Mouse (Mus musculus) embryonic stem cell, embryonic (primary cell): ENCODE data around the gene Cd302.

ENCODE experiments used
- CTCF ChIA-PET, 4 experiments: fragments of 300-600 bp in 2 of 4; fragments of 350-600 bp in 2 of 4; sonication (Branson Sonifier 250); formaldehyde crosslinking; loops; one replicate each; lab custom pipeline; 2022; ENCODE audit warnings: inconsistent platforms in 2 of 4; lab: Charles Lee
- POLR2A ChIA-PET, 4 experiments: fragments of 300-600 bp in 2 of 4; fragments of 350-600 bp in 2 of 4; sonication (Branson Sonifier 250); formaldehyde crosslinking; loops; one replicate each; lab custom pipeline; 2022; ENCODE audit warnings: antibody characterized with exemption in 4 of 4, inconsistent platforms in 1 of 4; lab: Charles Lee

Gene Cd302

GRCm38 (mm10) chr2:60284467-60284821 is at the start of gene Cd302:
TSS of gene Cd302 (minus strand) at chr2:60284488.
- POLR2A ChIA-PET: interaction anchor here in 3 of 4 experiments (0.6 to 2.5 kb wide), 12 partner anchors 9 to 444 kb away, joined by 3 to 9 read pairs (median 6); partner anchors contain the start of genes Baz2b (in 1 of the 3) and Ly75 (in 1 of the 3)
- CTCF ChIA-PET: no interaction called here

- CTCF ChIA-PET: interaction anchor here in 1 of 4 experiments (0.6 to 0.7 kb wide), 3 partner anchors 12 to 576 kb away, joined by 3 read pairs; no protein-coding TSS in a partner anchor
- POLR2A ChIA-PET: interaction anchor here in 2 of 4 experiments (1.0 to 1.3 kb wide), 2 partner anchors 17 to 61 kb away, joined by 3 read pairs; no protein-coding TSS in a partner anchor
Observed at GRCm38 (mm10) chr2:60328641-60329040, 44.4 kb upstream of the Cd302 start.

DNA sequence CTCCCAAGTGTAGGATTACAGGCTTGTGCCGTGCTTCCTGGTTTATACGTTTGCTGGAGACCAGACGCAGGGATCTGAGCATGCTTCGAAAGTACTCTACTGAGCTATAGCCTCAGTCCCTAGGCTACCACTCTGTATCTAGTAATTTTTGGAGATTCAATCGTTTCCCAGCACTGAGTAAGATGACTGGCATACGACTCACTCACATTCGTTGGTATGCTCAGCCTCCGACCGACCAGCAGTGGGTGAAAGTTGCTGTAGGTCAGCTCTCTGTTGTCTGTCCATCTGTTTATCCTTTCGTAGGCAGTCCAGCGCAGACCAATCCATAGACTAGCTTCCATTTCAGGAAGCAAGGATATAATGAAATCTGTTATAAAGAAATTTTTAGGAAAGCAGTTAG is 43.3 kb upstream of the Cd302 start:
- POLR2A ChIA-PET: interaction anchor here in 2 of 4 experiments (0.7 to 1.3 kb wide), 5 partner anchors 9 to 87 kb away, joined by 3 read pairs; no protein-coding TSS in a partner anchor

GRCm38 (mm10) chr2:60326948-60327347 is 42.7 kb upstream of the Cd302 start:
- POLR2A ChIA-PET: interaction anchor here in 2 of 4 experiments (0.8 to 1.3 kb wide), 5 partner anchors 9 to 88 kb away, joined by 3 to 4 read pairs (median 3); partner anchors contain the start of gene Ly75 (in 1 of the 2)
- CTCF ChIA-PET: no interaction called here

More for the DNA sequence above, 43.3 kb upstream of the Cd302 start:
- CTCF ChIA-PET: no interaction called here

DNA sequence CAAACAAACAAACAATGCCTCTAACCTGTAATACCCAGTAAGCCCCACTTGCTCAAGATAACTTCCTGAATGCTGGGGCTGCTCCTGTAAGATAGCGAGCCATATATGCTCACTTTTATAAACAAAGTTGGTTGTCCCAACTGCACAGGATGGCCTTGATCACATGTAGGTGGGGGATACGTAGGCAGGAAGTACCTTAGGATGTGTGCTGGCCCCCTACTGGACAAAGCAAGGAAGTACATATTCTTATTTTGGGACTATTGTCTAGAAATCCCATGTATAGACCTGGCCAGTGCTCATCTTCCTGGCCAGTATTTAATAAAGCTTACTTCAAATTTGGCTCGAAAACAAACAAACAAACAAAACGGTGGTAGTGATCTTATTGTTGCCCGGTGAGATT is 39.1 kb upstream of the Cd302 start:
- ChIA-PET CTCF (interaction anchor here in 1 of 4 experiments (1.0 kb wide), 1 partner anchor 118 kb away, joined by 3 read pairs; no protein-coding TSS in a partner anchor), POLR2A (interaction anchor here in 1 of 4 experiments (0.6 kb wide), 1 partner anchor 108 kb away, joined by 3 read pairs; no protein-coding TSS in a partner anchor)

DNA sequence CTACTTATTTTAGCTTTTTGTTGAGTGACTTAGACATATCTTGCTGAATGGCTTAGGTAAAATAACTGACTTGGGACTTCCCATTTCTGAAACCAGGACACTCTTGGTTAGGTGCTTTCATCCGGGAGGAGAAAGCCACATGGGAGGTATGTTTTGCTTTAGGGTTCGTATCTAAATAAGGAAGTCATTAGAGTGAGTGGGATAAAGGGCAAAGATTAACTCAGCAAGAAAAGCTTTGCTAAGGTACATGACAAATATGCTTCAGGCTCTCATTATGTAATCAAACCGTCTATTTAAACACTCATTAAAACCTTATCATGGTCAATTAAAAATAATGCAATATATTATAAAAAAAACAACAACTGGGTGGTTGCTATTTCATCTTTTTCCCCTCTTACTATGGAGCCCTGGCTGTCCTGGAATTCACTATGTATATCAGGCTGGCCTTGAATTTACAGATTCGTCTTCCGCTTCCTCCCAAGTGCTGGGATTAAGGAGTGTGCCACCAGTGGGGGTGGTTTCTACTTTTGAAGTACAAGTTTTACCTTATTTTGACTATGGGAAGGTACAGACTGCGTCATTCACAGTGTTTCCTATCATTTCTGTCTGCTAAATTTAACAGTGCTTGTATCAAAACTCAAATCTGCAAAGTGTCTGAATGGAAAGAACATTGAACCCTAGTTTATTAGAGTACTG is 37.9 kb upstream of the Cd302 start:
- POLR2A ChIA-PET: interaction anchor here in 2 of 4 experiments (0.6 to 0.7 kb wide), 2 partner anchors 55 to 57 kb away, joined by 3 read pairs; no protein-coding TSS in a partner anchor

GRCm38 (mm10) chr2:60303796-60304195 is 19.5 kb upstream of the Cd302 start:
- ChIA-PET CTCF (no interaction called here), POLR2A (interaction anchor here in 3 of 4 experiments (0.7 to 1.3 kb wide), 4 partner anchors 11 to 535 kb away, joined by 3 read pairs; no protein-coding TSS in a partner anchor)

More for the DNA sequence above, 37.9 kb upstream of the Cd302 start:
- CTCF ChIA-PET: no interaction called here

GRCm38 (mm10) chr2:60299323-60299722 is 15.0 kb upstream of the Cd302 start:
- ChIA-PET POLR2A (interaction anchor here in 2 of 4 experiments (0.6 to 1.6 kb wide), 5 partner anchors 8 to 90 kb away, joined by 3 to 8 read pairs (median 3); partner anchors contain the start of genes Cd302 (in 2 of the 2), Baz2b (in 1 of the 2) and March7 (in 1 of the 2)), CTCF (no interaction called here)

DNA sequence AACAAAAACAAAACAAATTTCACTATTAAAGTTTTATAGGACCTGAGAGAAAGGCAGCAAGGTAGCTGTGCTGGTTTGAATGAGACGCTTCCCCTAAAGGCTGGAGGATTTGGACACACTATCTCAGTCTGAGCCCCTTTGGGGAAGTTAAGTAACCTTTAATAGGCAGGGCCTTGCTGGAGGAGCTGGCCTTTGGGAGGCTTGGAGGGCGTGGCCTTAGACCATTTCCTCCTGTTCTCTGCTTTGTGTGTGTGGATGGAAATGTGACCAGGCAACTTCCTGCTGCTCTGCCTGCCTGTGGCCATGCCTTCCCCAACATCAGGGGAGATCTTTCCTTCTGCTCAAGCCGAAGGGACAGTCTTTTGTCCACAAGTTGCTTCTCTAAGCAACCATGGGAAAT is 14.0 kb upstream of the Cd302 start:
- POLR2A ChIA-PET: interaction anchor here in 2 of 4 experiments (0.8 to 1.6 kb wide), 16 partner anchors 9 to 113 kb away, joined by 3 to 8 read pairs (median 4); partner anchors contain the start of genes Cd302 (in 2 of the 2) and Ly75 (in 1 of the 2)
- CTCF ChIA-PET: no interaction called here

GRCm38 (mm10) chr2:60291381-60291780 is 7.1 kb upstream of the Cd302 start:
- ChIA-PET CTCF (no interaction called here), POLR2A (interaction anchor here in 2 of 4 experiments (0.7 to 1.3 kb wide), 3 partner anchors 9 to 38 kb away, joined by 3 read pairs; no protein-coding TSS in a partner anchor)

GRCm38 (mm10) chr2:60289451-60289850 is 5.2 kb upstream of the Cd302 start:
- CTCF ChIA-PET: no interaction called here
- POLR2A ChIA-PET: no interaction called here

GRCm38 (mm10) chr2:60288606-60289005 is 4.3 kb upstream of the Cd302 start:
- CTCF ChIA-PET: no interaction called here

GRCm38 (mm10) chr2:60285107-60285617 is 874 bp upstream of the Cd302 start:
- CTCF ChIA-PET: no interaction called here
- POLR2A ChIA-PET: interaction anchor here in 2 of 4 experiments (1.2 to 2.5 kb wide), 3 partner anchors 17 to 18 kb away, joined by 4 to 9 read pairs (median 9); no protein-coding TSS in a partner anchor

More at GRCm38 (mm10) chr2:60288606-60289005, 4.3 kb upstream of the Cd302 start:
- POLR2A ChIA-PET: no interaction called here

- ChIA-PET CTCF (no interaction called here), POLR2A (interaction anchor here in 3 of 4 experiments (0.6 to 2.5 kb wide), 16 partner anchors 10 to 443 kb away, joined by 3 to 9 read pairs (median 4); partner anchors contain the start of genes Ly75 (in 2 of the 3) and Baz2b (in 1 of the 3))
Observed at GRCm38 (mm10) chr2:60283751-60284466, 379 bp downstream of the Cd302 start.

DNA sequence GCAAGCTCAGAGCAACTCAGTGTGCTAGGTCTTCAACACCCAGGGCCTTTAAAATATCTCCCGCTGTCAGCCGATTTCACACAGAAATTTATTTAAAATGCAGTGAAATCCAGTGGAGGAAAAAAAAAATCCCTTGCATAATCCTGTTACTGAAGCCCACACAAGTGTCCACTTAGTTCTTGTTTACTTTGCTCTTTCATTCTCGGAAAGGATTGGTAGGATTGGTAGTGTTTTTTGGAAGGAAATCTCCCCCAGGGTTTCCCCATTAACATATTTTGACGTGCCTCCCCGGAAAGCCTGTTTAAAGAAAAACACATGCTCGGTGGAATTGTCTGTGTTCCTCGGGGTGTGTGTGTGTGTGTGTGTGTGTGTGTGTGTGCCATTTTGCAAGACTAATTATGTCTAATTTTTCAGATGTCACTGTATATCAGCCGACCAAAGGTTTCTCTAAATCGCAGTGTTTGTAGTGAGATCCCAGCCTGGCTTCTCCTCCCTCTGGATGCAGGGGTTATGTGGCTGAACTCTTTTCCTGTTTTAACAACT is 1.0 kb downstream of the Cd302 start:
- CTCF ChIA-PET: interaction anchor here in 1 of 4 experiments (0.5 kb wide), 1 partner anchor 19 kb away, joined by 3 read pairs; no protein-coding TSS in a partner anchor

DNA sequence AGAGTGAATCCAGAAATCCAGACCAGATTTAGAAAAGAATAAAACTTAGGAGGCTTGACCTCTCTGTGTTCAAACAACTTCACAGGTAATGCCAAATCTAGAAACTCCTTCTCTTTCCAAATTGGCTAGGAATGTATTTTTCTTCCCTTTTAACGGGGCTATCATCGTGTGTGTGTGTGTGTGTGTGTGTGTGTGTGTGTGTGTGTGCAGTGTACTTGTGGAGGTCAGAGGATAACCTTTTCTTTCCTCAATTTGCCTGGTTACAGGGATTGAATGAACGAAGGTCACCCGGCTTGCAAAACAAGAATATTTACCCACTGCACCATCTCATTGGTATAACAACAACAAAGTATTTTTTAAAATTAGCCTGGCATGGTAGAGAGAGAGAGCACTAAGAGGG is 1.7 kb downstream of the Cd302 start:
- ChIA-PET POLR2A (interaction anchor here in 2 of 4 experiments (0.6 to 2.5 kb wide), 12 partner anchors 12 to 705 kb away, joined by 3 to 9 read pairs (median 4); no protein-coding TSS in a partner anchor), CTCF (no interaction called here)

More for the DNA sequence above, 1.0 kb downstream of the Cd302 start:
- POLR2A ChIA-PET: interaction anchor here in 3 of 4 experiments (0.8 to 2.5 kb wide), 14 partner anchors 10 to 102 kb away, joined by 3 to 9 read pairs (median 4); partner anchors contain the start of genes Ly75 (in 2 of the 3) and Baz2b (in 1 of the 3)

DNA sequence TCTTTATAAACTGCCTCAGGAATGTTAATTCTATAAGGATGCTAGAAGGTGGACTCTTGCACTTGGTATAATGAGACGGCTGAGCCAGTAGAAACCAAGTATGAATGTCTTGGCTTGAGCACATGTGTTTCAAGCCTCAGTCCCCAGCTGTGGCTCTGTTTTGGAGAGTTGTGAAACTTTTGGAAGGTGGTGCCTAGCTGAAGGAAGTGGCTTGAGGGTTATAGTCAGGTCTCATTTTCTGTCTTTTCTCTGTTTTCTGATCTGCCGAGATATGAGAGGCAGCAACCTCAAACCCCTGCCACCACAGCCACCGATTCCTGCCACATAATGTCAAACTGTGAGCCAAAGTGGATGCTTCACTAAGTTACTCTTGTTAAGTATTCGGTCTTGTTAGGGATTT is 5.7 kb downstream of the Cd302 start:
- ChIA-PET CTCF (no interaction called here), POLR2A (interaction anchor here in 1 of 4 experiments (0.9 to 2.1 kb wide), 2 partner anchors 10 to 132 kb away, joined by 3 to 12 read pairs; no protein-coding TSS in a partner anchor)
